Mouse (Mus musculus) left cerebral cortex, adult 9 months (tissue): ENCODE results near the gene Mpp3.
"Not testable (repeated sequence)": the region's sequence is repeated elsewhere in the genome, so short reads cannot be mapped to it uniquely, and the experiment has no call there.

Experiments
- DNase-seq, 2 experiments: peaks; one replicate each; pipeline ENCODE4 v3.0.0; 2022; ENCODE audit warnings: low spot score in 2 of 2

The Mpp3 gene

DNA sequence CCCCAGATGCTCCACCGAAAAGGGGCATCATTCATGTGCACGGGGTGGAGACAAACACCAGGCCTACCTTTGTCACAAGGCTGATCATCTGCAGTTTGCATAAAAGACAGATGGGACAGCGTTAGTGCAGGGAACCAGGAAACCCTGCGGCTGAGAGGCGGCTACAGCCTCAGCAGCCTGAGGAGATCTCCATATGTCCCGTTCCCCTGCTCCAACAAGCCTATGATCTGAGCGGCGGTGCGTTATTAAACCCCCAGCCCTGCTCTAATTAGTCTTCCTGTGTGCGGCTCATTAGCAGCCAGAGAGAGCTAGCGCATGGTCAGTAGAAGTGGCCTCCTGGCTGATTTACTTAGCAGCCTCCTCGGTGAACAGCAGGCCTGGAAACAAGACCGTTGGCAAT is 18.1 kb downstream of the Mpp3 start:
- peak in 1 of 2 experiments; percentile 52 for DNase-seq

DNA sequence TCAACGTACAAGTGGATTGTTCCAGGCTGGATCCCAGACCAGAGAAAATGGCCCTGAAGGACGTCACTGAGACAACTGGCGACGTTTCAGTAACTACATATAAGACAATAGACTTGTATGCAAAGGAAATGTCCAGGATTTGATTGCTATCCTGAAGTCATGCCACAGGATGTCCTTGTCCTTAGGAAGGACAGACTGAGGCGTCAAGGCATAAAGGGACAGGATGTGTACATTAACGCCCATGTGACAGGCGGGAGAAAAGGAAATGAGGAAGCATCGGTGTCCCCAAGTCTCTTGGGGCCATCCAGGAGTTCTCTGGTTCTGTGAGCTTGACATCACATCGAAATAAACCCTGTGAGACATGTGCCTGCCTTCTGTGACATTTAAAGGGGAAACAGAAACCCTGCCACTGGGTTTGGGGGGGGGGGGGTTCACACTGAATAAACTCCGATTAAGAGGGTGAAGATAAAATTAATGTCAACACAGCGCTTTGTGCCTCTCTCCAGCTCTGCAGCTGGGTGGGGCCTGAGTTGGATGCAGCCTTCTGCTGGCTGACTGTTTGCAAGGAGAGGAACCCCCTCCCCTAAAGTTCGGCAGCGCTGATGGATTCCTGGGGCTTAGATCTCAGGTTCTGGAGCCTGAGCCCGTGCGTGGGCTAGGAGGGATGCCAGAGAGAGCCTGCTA is 19.2 kb downstream of the Mpp3 start:
- no peak for DNase-seq

DNA sequence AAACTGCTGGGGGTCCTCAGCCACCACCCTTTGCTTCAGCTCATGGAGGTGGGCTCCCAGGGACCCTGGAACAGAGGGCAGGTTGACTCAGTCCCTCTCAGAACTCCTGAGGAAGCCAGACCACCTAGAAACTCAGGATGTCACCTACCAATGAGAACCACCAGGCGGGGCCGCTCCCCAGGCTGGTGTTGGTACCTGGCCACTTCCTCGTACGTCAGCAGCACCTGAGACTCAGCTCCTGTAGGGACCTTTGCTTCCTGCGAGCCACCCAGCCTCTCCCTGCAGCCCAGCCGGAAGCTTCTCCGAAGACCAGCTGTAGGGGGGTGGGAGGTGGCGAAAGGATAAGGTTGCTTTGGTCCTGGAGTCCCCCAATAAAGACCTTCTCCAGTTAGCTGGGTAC is 19.9 kb downstream of the Mpp3 start:
- no peak for DNase-seq

DNA sequence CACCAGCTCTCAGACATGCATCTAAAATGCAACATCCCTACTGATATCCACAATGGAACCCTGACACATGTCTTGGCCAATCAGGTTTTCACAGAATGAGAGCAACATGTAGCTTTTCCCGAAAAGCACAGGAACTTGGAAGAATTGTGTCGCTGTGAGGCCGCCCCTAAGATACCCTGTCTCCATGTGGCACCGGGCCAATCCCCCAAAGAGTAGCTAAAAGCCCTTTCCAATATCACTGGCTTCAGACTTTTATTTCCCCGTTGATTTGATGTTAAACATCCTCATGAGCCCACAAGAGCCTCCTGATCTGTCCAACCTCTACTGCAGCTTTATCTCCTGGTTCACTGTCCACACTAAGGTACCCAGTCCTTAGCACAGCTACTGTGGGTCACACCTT is 21.6 kb downstream of the Mpp3 start:
- DNase-seq = no peak

DNA sequence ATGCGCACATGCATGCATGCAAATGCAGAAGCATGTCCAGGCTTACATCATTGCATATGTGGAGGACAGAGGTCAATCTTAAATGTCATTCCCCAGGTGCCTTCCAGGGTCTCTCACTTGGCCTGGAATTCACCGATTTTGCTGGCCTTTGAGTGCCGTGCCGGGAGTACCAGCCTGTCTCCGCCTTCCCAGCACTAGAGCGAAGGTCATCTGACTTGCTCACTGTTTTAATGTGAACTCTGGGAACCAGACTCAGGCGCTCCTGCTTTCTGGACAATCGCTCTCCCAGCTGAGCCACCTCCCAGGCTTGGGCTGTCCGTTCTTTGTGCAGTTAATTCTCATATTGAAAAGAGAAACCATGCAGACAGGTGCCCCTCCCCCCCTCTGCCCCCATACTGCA is 22.0 kb downstream of the Mpp3 start:
- DNase-seq = no peak

DNA sequence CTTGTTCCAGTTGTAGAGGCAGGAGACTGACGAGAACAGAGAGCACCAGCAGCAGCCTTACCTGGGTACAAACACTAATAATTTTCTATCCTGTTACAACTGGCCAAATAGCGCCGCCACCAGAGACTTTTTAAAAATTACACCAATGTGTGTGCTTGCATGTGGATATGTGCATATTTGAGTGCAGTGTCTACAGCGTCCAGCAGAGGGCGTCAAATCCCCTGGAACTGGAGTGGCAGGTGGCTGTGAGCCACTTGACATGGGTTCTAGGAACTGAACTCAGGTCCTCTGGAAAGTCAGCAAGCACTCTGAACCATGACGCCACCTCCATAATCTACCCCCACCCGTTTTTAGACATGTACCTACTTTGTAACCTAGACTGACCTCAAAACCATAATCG is 24.0 kb downstream of the Mpp3 start:
- no peak for DNase-seq

DNA sequence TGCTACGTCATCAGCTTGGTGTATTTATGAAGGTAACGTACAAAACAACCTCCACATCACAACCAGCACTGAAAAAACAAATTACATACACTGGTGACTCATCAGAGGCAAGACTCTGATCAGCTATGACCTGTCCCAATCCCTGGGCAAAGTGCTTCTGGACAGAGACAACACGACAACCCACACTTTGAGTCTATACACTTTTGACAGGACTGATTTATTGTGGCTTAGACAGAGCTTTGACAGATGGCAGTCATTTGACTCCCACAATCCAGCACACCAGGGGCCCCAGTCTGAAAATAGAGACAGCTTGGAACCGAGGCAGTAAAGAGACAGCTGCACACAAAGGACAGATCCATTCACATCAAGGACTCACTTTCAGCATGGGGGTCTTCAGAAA is 28.8 kb downstream of the Mpp3 start:
- no peak for DNase-seq

DNA sequence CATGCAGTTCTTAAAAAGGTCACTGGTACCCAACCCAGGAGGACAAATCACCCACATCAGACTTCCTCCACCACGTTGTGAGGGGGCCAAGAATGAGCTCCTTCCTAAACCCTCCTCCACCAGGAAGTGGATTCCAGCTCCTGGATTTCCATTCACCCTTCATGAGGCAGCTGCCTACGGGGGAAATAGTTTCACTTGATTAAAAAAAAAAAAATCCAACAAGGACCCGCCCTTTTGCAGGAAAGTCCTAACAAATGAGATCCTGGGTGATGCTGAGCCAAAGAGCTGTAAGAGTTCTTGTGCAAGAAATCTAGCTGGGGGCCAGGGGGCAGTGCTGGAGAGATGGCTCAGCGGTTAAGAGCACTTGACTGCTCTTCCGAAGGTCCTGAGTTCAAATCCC is 30.0 kb downstream of the Mpp3 start:
- no peak for DNase-seq

DNA sequence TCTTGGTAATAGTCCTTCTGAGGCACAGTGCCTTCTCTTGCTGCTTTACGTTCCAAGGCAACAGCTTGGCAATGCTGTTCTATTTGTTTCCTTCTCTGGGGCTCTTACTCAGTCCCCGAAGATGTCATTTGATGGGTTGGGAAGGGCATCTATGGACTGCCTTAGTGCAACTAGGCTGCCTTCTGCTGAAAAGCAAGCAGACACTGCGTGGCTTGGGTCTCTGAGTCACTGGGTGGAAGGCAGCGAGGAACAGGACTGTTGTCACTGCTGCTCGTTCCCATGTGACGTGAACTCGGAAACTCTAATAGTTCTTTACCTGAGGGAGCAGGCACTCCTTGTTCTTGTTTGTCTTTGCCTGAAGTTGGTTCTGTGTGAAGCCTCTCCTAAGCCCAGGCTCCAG is 32.3 kb downstream of the Mpp3 start:
- no peak for DNase-seq

DNA sequence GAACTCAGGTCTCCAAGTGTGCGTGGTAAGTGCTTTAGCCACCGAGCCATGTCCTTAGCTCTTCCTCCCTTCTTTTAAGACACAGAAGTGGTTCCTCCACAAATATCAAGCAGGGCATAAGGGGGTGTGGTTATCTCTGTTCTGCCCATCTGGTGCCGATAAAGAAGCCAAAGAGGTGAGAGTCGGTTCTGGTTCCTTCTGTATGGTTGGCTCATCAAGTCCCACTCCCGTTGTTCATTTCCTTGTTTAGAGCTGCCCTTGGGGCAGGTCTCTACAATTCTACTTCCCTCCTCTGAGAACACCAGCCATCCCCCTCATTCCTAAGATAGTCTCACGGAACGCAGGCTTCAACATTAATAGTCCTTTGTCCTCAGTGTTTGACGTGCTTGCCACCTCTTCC is 34.2 kb downstream of the Mpp3 start:
- DNase-seq = no peak

DNA sequence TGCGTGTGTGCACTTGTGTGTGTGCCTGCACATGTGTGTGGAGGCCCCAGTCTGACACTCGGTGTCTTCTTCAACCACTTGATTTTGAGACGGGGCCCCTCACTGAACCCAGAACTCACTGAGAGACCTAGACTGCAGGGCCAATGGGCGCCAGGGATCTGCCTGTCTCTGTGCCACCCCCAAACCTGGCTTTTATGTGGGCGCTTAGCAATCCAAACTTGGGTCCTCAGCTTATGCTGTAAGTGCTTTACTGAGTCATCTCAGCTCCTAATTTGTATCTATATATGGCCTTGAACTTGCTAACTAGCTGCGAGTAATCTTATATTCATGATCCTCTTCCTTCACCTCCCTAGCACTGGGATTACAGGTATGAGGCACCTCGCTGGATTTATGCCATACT is 35.9 kb downstream of the Mpp3 start:
- peak; percentile 70 to 72 for DNase-seq

DNA sequence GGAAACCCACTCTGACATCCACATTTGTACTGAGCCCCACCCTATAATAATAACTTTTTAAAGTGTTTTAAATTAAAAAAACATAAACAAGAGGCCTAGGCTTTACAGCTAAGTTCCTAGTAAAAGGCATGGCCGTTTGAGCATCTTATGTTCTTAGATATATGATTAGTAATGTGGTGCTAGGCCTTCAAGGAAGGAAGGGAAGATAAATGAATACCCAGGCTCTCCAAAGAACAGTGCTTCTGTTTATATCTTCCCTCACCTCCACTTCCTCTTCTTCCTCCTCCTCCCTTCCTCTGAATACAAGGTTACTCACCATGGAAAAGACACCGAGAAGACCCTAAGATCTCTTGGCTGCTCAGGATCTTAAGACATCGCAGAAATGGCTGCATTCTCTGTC is 36.4 kb downstream of the Mpp3 start:
- DNase-seq = no peak

DNA sequence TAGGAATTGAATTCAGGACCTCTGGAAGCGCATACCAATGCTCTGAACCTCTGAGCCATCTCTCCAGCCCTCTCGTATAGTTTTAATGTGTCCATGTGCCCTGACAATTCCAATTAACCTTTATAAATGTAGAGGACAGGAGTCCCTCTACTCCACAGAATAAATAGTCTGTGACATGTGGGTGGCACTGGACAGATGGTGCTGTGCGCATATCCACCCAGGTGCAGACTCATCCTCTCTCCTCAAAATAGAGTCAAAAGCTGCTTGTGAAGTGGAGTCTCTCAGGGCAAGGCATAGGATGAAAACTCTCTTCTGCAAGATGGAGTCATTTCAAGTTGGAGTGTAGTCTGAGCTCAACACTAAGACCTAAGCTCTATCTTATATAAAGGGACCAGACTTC is 38.0 kb downstream of the Mpp3 start:
- DNase-seq = peak in 1 of 2 experiments; percentile 70

DNA sequence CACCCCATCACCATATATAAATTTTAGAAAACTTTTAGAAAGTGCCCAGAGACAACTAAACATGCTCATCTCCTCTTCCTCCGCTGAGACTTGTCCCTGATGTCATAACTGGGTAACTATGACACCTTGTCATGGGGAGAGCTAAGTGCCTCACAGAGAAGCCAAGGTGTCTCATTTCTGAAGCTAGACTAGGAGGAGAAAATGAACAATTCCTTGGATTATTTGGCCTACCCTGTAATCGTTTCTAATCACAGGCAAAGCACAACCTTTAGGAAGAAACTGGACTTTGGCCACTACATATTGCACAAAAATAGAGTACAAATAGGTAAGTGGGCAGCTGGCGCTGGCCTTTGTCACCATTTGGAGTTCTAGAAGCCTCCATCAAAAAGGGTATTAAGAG is 41.3 kb downstream of the Mpp3 start, which contains the start of gene Dusp3:
TSS of gene Dusp3 (minus strand) at position 101 of the 400 bp plus-strand sequence.
- no peak for DNase-seq

DNA sequence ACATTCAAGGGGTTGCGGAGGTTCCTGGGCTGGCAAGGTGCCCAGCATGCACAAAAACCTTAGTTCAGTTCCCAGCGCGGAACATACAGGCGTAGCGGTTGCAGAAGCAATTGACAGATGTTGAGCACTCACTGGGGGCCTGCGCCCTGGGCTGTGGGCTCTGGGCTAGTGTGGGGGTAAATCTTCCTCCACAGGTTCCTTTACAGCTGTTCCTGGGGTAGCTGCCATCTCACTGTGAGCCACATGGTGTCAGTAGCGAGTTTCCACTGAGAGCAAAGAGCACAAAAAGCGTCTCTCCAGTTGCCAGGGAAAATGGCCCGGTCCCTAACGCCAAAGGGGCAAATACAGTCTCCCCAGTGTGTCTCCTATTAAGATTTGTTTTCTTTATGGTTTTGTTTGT is 42.3 kb downstream of the Mpp3 start:
- peak in 1 of 2 experiments; percentile 91 for DNase-seq

DNA sequence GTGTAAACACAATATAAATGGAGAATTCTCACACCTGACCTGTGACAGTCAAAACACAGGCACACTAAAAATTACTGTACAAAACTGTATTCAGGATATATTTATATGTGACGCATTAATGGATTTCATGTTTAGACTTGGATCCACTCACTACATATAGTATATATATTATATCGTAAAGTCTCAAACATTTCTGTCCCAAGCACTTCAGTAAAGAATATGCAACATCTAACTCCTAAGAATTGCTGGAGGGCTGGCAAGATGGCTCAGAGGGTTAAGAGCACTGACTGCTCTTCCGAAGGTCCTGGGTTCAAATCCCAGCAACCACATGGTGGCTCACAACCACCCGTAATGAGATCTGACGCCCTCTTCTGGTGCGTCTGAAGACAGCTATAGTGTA is 42.8 kb downstream of the Mpp3 start:
- not testable (repeated sequence) for DNase-seq

DNA sequence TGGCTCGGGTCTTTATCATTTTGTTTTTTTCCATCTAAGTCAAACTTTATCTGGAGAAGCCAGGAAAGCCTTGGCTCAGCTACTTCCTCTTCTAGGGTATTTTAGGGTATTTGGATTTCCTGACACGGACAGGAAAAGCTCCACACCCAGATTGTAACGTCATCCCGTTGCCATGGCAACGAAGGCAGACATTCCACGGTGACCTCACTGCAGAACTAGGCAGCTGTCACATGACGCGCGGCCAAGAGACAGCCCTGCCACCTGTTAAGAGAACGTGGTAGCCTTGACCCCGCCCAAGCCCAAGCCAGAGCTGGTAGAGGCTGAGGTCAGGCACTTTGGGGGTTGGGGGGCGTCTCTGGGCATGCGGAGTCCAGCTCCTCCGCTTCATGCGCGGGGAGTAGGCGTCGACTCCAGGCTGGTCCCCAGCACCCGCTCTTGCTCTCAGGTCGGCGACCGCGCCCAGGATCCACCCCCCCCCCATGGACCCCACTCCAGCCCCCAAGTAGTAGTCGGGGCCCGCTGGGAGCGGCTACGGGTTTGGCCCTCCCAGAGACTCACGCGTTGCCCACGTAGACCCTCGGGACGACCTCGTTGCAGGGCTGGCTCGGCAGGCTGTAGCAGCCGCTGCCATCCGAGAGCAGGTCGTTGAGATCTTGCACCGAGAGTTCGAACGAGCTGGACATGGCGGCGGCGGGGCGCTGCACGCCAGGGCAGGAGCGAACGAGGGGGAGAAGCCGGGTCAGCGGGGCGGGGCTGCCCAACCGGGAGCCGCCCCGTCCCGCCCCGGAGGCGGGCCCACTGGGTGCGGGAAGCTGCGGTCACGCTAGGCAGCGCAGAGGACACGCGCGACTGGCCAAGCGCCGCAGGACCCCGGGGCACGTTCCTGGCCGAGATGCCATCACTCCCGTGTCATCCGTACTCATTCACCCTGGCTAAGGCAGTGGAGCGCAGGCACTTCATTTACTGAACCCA is 43.9 kb downstream of the Mpp3 start, which contains the start of gene Cfap97d1:
TSS of gene Cfap97d1 (plus strand) at position 226 of the 972 bp plus-strand sequence.
- DNase-seq = peak; percentile 88 to 96

DNA sequence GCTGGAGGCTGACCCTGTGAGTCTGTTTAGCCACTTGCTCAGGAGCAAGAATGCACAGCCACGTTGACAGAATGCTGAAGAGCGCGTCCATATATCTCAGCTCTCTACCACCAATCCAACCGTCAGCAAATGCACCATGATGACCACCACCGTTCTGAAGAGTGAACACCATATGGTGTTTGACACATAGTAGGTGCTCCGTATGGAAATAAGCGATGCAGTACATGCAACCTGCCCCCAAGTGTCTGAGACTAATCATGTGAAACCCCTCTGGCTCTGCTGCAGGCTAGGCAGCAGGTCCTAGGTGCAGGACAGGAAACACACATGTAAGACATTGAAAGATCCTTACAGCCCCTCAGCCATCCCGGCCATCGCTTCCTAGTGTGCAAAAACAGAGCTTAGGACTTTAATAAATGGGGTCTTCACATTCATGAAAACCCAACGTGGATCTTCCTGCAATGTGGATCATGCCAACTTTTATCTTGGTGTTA is 44.8 kb downstream of the Mpp3 start:
- DNase-seq = no peak

DNA sequence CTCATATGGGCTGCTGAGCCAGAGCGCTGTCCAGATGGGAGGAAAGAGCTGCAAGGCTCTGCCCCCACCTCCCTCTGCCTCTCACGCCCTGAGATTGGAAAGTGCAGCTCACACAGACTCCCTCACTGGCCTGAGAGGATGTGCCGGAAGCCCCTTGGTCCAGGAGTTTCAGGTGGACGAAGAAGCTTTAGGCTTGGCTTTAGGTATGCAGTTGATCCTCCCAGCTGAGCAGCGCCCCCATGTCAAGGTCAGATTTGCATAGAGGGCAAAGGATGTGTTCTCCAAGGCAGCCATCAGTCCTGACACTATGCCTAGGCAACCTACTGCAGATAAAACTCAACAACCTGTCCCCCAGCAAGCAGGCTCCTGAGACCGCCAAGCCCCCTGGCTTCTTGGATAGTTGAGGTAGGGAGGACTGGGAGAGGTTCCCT is 45.3 kb downstream of the Mpp3 start:
- no peak for DNase-seq

DNA sequence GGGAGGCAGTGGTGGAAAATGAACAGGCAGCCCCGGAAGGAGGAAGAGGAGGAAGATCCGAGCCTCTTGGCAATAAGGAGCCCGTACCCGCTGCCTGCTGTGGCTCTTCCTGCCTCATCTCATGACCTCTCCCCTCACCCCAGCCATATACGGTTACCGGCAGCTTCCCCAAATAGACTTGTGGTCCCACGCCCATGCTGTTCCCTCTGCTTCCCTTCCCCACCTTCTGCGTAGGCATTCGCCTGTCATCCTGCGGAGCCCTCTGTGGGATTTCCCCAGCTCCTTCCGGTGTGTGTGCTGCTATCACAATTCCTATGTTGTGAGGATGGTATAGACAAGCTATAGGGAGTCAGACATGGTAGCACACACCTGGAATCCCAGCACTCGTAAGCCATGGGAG is 46.4 kb downstream of the Mpp3 start:
- peak in 1 of 2 experiments; percentile 48 for DNase-seq

DNA sequence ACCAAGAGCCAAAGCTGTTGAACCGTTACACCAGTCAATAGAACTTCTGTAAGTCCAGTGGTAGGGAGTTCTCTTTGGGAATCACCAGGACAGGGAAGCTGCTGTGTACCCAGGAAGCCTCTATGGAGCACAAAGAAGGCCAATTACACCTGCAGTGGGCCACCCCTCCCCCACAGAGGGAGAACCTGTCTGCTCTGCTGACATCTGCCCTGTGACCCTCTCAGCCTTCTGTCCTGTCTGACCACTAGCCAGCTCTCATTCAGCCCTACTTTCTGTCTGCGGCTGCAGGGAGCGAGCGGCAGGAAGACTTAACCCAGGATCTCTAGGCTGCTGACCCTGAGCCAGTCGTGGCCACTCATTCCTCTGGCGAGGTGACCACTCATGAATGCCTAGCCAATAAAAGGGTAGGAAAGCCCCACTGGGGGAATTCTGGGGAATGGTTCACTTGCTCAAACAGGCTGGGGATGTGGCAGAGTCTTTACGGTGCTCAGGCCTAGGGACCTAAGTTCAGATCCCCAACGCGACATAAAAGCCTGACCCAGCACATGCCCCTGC is 47.6 kb downstream of the Mpp3 start:
- DNase-seq = no peak

DNA sequence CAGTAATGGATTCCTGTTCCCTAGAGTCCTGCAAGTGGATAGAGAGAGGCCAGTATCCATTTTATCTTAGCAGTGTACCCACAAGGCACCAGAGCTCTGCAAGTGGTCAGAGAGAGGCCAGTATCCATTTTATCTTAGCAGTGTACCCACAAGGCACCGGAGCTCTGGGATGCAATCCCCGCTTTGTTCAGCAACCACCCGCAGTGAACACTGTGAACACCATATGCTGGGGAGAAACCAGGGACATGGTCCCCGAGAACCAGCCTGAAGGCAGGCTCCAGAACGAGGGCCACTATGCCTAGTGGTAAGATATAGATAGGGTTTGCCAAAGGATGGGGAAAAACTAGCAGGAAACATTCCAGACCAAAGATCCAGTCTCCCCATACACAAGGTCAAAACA is 49.1 kb downstream of the Mpp3 start:
- no peak for DNase-seq
